Mouse (Mus musculus) heart, adult 2 months (tissue): ENCODE results near the gene Nfrkb.

Experiments used
- CTCF ChIP-seq: fragments of 200-600 bp; IDR thresholded peaks from 2 replicates; pipeline ENCODE4 v1.8.1; 2022; ENCODE audit warnings: antibody characterized with exemption, mild to moderate bottlenecking, moderate library complexity
- POLR2A ChIP-seq: fragments of 200-500 bp; IDR thresholded peaks from 2 replicates; pipeline ENCODE4 v1.6.1; 2011; ENCODE audit warnings: mild to moderate bottlenecking, low read depth, low read length, control low read depth; ENCODE audit not compliant: insufficient read depth

DNA sequence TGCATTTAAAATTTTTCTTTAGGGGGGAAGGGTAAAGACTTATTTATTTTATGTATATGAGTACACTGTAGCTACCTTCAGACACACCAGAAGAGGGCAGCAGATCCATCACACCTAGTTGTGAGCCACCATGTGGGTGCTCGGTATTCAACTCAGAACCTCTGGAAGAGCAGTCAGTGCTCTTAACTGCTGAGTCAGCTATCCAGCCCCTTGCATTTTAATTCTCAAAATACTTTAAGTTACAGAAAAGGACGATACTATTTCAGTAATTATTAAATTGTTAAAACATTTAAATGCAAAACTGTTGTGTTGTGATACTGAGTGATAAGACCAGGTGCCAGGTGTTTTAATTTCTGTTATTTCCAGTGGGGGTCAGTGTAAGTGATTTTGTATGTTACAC, 18.3 kb downstream of the Nfrkb start:
- TF ChIP-seq CTCF, result no peak
- TF ChIP-seq POLR2A, result no peak
